Mouse (Mus musculus): ENCODE measurements at regions not wholly inside any gene's neighbourhood (a gene's known extent, or its start where the extent isn't known, plus 50 kb on each side); places are given as distances from the start of the nearest gene placed in this dataset.
"Not testable (repeated sequence)": the region's sequence is repeated elsewhere in the genome, so short reads cannot be mapped to it uniquely, and the experiment has no call there.

DNA sequence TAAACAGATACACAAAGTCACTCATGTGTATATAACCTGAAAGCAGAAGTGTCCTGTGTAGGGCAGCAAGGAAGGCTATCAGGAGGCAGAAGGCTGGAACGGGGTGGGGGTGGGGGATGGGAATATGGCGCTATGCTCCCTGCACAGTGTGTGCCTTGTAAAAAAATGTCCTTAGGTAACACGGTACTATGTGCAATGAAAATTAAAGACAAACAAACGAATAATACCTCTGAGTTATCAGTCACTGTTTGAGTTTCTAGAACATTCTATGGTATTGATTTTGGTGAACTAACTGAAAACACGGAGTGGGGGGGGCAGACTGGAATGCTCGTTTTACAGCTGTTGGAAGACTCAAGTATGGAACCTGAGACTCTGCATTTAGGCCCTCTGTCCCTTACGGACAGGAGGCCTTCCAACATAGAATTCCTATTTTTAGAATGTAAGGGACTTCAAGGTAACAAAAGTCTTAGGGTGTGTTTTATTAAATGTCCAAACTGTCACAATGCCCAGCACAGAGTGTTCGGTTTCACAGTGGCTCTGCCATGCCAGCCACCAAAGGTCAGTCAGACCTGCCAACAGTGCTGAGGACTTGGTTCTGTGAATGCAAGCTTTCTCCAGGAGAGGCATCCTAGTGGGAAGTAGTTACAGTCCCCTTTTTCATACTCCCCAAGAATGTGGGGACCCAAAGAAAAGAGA lies 240.6 kb downstream of the Ano6 start:
- no peak for DNase-seq

- no peak for DNase-seq
Observed at GRCm38 (mm10) chr15:96035273-96035672, 244.6 kb downstream of the Ano6 start.

DNA sequence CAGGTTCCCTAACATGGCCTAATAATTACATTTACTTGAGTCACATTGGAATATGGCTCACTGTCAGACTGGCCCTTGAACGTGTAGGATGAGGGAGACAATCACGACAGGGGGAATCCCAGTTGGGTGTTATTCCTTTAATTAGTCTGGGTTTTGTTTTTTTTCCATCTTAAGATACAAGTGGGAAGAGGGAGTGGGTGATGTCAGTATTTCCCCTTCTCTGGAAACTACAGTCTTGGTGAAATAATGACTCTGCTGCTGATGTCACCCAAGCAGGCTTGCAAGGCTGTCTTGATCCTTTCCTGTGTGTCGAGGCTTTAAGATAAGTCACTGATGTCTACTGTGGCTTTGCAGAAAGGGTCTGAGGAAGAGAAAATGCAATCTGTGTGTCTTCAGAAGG lies 241.8 kb upstream of the Arid2 start:
- no peak for DNase-seq

GRCm38 (mm10) chr15:96046651-96047050 lies 240.7 kb upstream of the Arid2 start:
- DNase-seq, result no peak

DNA sequence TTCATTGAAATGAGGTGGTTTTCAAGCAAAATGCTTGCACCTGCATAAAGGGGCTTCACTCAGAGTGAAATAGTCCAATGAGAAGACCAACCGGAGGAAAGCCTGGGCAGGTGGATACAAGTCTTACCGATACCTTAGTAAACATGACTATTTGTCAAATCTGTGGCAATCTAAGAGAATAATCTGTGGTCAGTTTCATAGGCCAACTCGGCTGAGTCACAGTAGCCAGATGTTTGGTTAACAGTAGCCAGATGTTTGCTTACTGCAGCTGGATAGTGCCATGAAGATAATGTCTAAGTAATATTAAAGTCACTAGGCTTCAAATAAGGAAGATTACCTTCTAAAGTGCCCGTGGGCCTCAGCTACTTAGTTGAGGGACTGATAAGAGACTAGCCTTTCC lies 236.9 kb upstream of the Arid2 start:
- no peak for DNase-seq

- DNase-seq, result no peak
Observed at GRCm38 (mm10) chr15:96052586-96052985, 234.7 kb upstream of the Arid2 start.

- no peak for DNase-seq
Observed at GRCm38 (mm10) chr15:96055361-96055760, 232.0 kb upstream of the Arid2 start.

DNA sequence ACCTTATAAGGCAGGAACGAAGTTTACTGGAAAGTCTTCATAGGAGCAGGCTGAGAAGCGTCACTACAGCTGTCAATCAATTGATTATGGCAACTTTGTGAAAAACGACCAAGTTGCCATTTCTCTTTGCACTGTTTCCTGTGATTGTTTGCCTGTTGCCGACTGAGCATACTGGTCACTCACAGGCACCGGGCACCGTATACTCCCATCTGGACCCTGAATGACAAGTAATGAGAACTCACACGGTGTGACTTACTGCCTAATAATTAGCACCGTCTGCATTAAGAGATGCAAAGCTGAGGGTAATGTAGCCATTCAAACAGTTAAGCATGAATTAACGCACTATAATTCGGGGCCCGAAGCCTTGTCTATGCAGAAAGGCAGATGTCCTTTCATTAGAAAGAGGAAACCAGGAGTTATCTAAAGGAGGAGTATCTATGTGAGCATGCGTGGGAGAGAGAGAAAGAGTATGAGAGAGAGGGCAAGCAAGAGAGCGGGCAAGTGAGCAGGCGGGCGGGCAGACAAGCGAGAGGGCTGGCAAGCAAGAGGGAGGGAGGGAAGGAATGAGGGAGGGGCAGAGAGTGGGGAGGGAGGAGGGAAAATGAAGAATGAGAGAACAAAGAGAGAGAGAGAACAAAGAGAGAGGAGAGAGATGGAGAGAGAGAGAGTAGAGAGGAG lies 231.4 kb upstream of the Arid2 start:
- DNase-seq, result no peak

DNA sequence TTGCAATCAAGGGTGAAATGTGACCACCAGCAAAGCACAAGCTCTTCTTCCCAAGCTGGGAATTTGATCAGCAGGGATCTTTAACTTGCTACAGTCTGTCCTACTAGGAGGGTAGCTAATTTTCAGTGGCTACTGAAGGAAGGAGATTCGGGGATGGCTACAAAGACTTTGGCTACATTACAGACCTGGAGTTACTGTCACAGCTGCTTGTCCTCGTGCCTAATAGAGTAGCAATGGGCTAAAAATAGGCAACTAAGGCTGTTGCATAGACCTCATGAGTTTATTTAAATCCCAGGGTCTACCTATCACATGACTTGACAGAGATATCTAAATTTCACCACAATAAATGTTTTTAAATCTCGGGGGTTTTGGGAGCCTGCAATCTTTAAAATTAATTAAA lies 227.7 kb upstream of the Arid2 start:
- no peak for DNase-seq

DNA sequence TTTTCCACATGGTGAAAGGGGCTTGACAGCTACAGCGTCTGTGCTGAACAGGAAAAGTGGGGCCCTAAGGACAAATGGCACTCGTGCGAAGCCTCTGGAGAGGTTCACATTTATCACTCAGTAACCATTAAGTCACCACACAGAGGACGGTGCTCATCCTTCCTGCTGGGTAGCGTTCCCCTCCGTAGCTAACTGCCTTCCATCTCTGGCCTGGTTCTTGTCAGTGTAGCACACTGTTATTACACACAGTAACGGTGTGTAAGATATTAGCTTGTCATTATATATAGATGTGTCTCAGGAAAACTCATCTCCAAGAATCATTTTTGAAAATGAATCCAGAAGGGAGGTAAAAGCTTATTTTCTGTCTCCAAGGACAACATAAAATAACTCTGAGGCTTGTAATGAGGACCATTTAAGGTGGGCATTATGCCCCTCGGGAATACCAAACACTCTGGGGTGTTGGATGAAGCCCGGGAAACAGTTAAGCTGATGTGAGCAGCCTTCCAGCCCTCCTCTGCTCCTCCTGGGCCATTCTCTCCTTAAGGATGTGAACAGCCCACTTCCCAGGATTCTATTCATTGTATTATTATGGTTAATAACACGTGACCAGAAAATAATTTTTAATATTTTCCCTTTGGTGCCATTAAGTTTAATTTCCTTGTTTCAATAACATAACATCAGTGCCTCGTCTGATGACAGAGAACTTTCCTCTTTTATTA lies 222.7 kb upstream of the Arid2 start:
- DNase-seq, result no peak

GRCm38 (mm10) chr15:96075615-96076014 lies 211.7 kb upstream of the Arid2 start:
- DNase-seq, result no peak

DNA sequence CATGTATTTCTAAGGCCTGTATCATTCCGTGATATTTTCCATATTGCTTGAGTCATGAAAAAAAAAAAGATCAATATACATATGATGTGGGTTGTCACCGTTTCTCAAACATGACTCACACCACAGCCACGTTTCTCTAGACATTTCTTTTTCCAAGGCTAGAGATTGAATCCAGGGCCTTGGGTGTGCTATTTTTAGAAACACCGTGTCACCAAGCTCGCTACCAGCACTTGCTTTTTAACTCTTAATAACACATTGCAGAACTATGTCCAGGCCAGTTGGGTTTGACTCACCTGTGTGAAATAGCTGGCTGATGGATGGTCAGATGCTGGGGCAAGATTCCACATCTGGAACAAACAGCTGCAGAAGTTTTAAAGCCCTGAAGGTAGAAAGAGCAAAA lies 209.6 kb upstream of the Arid2 start:
- DNase-seq, result no peak

- no peak for DNase-seq
Observed at GRCm38 (mm10) chr15:96078580-96078979, 208.7 kb upstream of the Arid2 start.

DNA sequence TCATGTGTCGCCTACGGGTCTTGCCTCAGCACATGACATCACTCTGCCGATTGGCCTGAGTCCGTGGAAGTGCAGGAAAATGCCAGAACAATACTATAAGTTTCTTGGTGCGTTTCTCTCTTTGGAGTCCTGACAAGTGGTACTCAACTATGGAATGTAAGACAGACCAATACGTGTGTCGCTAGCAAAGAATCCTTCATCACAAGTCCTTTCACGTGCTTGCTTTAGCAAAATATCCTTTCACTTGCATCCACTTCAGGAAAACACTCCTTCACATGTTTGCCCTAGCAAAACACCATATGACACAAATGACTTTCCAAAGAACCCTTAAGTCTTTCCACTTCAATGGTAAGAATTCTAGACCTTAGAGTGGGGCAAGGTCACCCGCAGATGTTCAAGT lies 197.6 kb upstream of the Arid2 start:
- DNase-seq, result no peak

- no peak for DNase-seq
Observed at GRCm38 (mm10) chr15:96096438-96096837, 190.9 kb upstream of the Arid2 start.

GRCm38 (mm10) chr15:96098821-96099220 lies 188.5 kb upstream of the Arid2 start:
- no peak for DNase-seq

DNA sequence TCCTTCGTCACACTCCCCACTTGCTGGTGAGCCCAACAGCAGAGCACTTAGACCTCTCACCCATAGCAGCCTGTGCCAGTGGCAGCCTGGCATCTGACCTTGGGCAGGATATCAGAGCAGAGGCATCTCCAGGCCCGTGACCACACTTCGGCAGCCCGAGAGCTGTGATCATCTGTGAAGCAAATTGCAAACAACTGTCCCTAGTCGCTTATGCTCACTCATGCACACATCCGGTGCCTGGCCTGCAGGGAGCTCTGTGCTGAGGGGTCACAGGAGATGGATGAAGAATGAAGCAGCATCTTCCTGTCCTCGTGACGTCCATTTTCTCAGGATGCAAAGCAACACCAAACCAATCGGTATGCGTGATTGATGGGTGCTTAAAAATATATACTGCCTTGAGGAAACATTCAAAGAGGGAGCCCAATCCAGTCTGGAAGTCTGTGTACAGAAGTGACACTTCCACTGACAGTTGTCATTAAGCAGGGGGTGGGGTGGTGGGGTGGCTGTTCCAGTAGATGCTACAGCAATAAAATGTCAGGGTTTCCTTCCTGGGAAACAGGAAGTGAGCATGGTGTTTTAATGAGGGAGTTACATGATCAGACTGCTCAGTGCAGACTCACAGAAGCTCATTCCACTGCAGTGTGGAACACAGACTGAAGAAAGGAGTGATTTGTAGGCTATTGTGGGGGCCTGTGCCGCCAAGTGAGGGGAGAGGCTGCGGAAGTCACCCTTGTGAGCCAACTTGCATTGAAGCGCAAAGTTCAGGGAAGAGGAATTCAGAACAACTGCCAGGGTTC lies 187.3 kb upstream of the Arid2 start:
- not testable (repeated sequence) for DNase-seq

DNA sequence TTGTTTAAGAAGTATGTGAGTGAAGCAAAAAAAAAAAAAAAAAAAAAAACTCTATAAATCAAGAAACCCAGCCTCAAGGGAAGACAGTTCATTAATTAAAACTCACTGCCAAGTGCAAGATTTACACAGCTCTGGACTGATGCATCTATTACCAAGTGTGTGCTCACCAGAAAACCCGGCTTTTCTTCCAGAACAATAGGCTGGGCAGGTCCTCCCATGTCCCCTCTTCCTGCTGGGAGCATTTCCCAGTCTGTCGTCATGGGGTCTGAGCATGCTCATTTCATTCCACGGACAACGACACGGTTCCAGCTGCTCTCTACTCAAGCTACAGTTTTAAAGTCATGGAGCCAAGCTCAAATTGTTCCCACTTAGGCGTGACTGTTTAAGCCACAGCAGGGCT lies 183.6 kb upstream of the Arid2 start:
- no peak for DNase-seq

DNA sequence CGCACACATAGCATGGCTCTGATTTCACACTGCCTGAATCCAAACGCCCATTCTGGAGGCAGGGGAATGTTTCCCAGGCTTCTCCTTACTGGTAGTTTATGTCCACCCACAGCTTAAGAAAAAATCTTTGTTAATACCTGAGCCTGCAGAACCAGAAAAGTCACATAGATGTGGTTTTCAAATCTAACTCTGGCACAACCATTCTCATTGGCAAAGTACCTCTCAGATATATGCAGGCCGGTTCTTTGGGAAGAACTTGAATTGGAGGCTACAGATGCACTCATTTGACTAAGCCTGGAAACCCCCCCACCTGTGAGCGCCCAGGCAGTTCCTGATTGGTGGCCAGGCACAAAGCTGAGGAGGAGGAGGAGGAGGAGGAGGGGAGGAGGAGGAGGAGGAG lies 179.8 kb upstream of the Arid2 start:
- no peak for DNase-seq

DNA sequence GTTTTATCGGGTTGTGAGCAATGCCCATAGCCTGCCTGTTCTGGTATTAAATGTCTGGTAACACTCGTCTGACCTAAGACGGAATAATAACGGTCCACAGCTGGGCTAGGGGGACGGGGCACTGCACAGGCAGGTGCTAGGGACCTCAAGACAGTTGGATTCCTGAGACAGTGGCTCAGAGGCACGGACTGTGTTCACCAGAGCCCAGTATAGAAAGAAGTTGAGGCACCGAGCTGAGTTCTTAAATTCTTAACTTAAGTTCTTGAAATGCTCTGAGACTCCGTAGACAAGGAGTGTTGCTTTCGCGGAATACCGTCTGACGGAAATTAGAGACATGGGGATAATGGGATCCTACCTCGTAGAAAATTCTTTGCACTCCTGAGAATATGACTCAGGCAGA lies 174.2 kb upstream of the Arid2 start:
- no peak for DNase-seq

GRCm38 (mm10) chr15:96114616-96115015 lies 172.7 kb upstream of the Arid2 start:
- no peak for DNase-seq

- no peak for DNase-seq
Observed at GRCm38 (mm10) chr15:96115196-96115595, 172.1 kb upstream of the Arid2 start.

GRCm38 (mm10) chr15:96119240-96119639 lies 168.1 kb upstream of the Arid2 start:
- DNase-seq, result no peak

Data from cerebellum, postnatal 36 days (tissue).